Mouse (Mus musculus) kidney, adult 8-10 months (tissue): ENCODE results near the gene Krtap3-2.
"Not testable (repeated sequence)": the region's sequence is repeated elsewhere in the genome, so short reads cannot be mapped to it uniquely, and the experiment has no call there.

Experiments used
- DNase-seq, 2 experiments: peaks; one replicate each; pipeline ENCODE4 v3.0.0; 2022

Gene Krtap3-2

DNA sequence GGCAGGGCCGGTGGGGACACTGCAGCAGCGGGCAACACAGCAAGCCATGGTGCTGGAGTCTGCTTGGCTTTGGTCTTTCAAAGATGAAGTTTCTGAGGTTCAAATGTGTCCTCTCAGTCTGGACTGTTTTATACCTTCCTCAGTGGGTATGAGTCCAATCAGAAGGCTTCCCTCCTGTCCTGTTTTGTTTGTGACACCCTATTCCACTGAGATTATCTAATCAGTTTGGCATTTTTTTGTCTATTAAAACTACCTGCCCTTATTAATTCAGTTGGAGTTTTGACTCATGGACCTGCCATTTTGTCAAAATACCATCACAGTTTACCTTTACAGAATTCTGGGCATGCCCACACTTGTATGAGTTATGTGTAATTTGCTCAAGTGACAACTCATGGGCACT is at the start of gene Krtap3-2:
Krtap3-2 (minus strand) TSS at position 101 of the 400 bp plus-strand sequence.
- DNase-seq = no peak

DNA sequence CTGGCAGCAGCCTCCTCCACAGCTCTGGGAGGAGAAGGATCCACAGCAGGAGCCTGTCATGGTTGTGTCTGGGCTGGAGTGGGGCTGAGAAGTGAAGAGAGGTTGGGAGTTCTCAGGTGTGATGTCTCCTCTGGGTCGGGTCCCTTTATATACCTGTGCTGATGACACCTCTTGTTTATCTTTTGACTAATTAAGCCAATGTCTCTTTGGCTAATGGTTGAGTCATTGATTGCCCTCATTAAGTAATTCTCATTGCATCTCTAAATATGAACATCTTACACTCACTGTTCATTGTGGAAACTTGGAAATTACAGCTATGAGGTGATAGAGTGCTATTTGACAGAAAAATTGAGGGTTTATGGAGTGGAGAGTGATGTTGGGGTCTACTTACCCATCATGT is 46.6 kb upstream of the Krtap3-2 start, which contains the start of gene Gm11938:
Gm11938 (minus strand) TSS at position 101 of the 400 bp plus-strand sequence.
- not testable (repeated sequence) for DNase-seq

DNA sequence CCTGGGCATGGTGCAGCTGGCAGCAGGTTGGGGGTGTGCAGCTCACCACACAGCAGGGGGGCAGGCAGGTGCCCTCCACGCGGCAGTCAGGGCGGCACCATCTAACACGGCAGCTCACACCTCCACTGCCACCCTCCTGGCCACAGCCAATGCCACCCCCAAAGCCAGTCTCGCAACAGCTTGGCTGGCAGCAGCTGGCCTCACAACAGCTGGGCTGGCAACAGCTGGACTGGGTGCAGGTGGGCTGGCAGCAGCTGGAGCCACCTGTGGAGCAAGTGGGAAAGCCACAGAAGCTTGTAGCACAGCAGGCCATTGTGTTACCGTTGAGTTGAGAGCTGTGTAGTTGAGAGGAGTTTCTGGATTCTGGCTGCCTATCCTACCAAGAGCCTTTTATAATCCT is 41.1 kb upstream of the Krtap3-2 start, which contains the start of gene Krtap9-3:
Krtap9-3 (minus strand) TSS at position 364 of the 400 bp plus-strand sequence.
- DNase-seq = not testable (repeated sequence)

DNA sequence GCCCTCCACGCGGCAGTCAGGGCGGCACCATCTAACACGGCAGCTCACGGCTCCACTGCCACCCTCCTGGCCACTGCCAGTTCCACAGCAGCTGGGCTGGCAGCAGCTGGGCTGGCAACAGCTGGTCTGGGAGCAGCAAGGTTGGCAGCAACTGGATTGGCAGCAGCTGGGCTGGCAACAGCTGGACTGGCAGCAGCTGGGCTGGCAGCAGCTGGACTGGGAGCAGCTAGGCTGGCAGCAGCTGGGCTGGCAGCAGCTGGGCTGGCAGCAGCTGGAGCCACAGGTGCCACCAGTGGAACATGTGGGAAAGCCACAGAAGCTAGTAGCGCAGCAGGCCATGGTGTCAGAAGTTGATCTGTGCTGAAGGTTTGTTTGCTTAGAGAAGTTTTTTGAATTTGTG is 34.3 kb upstream of the Krtap3-2 start, which contains the start of gene Krtap1-3:
Krtap1-3 (minus strand) TSS at position 359 of the 400 bp plus-strand sequence.
- DNase-seq = no peak

DNA sequence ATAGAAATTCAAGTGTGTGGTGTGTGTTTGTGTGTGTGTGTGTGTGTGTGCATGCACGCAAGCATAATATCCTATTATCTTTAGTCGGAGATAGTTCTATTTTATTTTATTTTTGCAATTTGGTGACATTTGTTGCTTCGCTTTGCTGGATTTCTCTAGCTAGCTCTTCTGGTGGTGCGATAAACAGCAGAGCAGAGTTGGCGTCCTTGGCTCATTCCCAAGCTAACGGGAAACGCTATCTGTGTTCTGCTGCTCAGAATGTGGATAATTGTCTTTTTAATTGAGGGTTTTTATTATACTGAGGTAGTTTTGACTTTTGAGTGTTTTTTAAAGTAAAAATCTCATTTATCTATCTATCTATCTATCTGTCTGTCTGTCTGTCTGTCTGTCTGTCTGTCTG is 28.4 kb upstream of the Krtap3-2 start:
- no peak for DNase-seq

DNA sequence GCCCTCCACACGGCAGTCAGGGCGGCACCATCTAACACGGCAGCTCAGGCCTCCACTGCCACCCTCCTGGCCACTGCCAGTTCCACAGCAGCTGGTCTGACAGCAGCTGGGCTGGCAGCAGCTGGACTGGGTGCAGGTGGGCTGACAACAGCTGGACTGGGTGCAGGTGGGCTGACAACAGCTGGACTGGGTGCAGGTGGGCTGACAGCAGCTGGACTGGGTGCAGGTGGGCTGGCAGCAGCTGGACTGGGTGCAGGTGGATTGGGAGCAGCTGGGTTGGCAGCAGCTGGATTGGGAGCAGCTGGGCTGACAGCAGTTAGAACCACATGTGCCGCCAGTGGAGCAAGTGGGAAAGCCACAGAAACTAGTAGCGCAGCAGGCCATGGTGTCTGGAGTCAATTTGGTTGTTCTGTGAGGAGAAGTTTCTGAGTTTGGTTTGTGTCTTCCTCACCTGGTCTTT is 26.6 kb upstream of the Krtap3-2 start, which contains the start of gene Krtap1-4:
Krtap1-4 (minus strand) TSS at position 410 of the 460 bp plus-strand sequence.
- DNase-seq = no peak

DNA sequence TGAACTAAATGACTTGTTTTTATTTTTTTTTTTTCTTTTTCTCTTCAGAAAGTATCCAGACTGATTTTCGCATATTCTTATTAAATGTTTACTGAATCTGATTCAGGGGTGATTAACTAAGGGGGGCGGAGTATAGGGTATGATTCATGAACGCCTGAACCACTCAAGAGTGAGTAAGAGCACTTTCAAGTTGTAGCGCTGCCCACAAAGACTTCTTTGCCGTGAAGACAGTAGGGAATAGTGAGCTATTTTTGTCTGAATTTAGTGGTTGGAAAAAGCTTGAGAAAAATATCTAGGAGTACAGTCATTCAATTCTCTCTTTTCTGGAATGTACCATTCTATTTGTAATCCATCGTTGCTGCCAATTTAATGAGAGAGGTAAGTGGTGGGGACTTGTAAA is 24.9 kb upstream of the Krtap3-2 start:
- DNase-seq = no peak

DNA sequence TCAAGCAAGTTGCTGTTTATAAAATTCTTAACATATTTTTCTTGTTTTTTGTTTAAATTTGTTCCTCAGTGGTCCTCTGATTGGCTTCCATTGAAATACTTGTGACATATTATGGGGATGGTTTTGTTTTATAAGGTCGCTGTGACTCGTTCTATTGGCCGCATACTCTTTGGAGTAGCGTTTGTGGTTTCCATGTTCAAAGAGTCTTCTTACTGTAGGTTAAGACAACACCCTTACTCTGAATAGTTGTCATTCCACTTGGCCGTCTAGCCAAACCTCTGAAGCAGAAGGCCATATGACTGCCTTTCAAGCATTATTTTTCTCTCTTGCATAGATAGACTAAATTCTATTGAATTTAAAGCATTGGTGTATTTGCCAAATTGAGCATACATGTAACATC is 24.4 kb upstream of the Krtap3-2 start:
- no peak for DNase-seq

DNA sequence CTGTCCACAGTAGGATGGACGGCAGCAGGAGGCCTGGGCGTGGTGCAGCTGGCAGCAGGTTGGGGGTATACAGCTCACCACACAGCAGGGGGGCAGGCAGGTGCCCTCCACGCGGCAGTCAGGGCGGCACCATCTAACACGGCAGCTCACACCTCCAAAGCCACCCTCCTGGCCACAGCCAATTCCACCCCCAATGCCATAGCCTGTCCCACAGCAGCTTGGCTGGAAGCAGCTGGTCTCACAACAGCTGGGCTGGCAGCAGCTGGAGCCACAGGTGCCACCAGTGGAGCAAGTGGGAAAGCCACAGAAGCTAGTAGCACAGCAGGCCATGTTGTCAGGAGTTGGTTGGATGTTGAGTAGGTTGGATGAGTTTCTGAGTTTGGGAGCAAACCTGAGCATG is 24.0 kb upstream of the Krtap3-2 start, which contains the start of gene Krtap1-5:
Krtap1-5 (minus strand) TSS at position 381 of the 400 bp plus-strand sequence.
- no peak for DNase-seq

DNA sequence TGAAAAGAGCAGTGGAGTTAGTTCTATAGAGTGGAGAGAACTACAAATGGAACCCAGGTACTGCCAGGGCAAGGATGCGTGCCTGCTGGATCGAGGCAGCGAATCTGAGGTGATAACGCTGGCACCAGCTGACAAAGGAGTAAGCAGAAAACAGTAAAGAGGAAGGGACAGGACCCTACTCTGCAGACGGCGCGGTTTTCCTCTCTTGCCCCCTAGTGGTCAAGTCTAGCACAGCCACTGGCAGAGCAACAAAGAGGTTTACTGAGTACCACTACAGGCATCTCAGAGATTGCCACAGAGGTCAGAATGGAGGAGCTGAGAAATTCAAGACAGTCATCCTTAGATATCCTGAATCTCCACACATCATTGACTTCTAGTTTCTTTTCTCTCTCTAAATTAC is 17.5 kb upstream of the Krtap3-2 start:
- DNase-seq = peak; percentile 28 to 69

DNA sequence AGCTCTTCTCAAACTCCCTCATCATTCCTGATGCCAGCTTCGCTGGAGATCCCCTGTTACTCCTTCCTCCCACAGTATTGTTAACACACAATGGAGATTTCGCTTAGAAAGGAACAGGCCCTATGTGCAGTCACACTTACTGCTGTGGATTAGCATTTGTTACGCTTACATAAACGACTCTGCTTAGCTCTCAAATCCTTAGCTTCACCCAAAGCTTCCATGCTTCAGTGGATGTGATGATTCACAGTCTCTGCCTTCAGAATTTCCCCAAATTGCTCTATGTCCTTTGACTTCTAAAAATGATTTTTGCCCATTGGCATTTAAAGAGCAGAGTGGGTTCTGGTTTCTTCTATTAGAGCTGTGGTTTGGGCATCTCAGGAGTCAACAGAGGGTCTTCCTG is 16.5 kb upstream of the Krtap3-2 start:
- no peak for DNase-seq

DNA sequence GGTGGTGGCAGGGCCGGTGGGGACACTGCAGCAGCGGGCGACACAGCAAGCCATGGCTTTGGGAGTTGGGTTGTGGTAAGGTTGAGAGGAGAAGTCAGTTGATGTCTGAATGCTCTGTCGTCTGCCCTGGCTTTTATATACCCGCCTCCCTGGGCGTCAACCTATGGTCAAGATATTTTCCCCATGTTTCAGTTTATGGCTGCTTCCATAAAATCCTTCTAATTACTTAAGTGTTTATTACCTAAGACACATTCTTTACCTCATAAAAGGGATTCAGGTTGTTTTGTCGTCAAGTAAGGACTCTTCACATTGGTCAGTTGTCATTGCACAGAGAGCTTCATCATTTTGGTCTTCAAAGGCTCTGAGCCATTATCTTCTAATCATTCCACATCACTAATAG is 9.9 kb upstream of the Krtap3-2 start, which contains the start of gene Krtap3-1:
Krtap3-1 (minus strand) TSS at position 101 of the 400 bp plus-strand sequence.
- no peak for DNase-seq

DNA sequence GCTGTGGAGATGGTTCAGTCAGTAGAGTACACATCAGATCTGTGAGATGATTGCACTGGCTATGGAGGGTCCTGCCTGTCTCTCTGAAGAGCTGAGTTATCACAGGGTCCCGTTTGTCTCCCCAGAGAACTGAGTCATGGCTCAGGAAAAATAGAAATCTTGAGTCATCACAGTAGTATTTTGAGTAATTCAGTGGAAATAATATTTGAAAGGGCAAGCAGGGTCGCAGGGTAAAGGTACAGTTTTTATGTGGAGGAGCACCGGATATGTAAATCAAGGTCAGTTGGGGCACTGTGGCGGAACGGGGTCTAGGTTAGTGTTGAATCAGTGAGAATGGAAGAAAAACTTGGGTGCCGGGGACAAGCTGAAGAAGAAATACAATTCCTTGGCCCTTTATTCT is 5.9 kb upstream of the Krtap3-2 start:
- no peak for DNase-seq

DNA sequence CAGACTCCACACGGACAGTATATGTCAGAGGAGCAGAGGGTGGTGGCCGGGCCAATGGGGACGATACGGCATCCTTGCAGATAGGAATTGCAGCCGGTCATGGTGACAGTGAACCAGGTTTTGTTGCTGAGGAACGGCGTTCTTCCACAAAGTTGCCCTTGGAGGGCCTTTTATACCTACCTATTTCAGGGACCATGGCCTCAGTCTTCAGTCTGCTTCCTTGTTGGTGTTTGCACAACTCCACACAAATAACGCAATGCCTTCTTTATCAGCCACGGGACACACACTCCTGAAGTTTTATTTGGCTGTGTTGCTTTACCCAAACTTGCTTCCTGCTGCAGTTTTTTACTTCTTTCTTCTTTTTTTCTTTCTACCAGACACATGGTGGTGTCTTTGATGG is 2.7 kb upstream of the Krtap3-2 start, which contains the start of gene Gm11939:
Gm11939 (minus strand) TSS at position 101 of the 400 bp plus-strand sequence.
- no peak for DNase-seq

DNA sequence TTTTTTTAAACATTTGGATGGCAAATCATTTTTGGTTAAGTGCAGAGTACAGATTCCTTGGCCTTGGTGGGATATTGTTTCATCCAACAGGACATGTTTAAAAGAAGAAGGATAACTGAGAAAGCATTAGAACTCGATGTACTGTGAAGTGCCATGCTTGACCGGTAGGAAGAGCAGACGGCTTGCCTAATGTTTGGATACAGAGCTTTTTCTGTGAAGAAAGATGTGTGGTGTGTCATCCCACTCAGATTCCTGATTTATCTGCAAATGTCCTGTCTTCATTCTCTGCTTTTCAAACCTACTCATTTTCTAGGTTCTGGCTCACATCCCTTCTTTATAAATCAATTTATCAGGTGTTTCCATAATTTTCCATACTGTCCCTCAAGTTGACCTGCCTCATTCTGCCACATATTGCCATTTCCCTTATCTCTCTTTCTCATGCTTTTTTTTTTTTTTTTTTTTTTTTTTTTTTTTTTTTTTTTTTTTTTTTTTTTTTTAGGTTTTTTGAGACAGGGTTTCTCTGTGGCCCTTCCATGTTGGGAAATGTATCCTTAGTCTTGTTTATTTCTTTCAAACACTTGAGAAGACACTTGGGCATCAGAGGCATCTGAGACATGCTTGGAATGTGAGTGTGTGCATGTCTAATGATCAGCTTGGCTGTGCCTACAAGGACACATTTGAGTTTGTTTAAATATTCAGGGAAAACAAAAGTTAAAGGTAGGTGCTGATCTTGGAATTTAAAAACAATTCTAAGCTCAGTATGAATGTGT is 1.5 kb upstream of the Krtap3-2 start:
- DNase-seq = peak in 1 of 2 experiments; percentile 9

DNA sequence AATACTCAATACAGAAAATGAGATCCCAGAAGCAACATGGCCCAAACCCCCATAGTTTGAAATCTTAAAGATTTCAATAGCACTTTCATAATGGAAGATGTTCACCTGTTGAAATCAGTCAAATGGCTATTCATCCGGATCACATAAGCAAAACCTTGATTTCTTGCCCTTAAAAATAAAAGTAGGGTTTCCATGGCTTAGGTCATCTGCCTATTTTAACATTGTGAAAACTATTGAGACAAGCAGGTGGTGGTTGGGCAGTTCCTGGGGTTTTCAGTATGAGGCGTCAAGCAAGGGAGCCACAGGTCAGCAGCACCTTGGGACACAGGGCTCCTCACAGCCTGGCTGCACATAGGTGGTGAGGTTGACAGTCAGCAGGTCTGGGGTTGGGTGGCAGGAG is 458 bp downstream of the Krtap3-2 start:
- DNase-seq = no peak

DNA sequence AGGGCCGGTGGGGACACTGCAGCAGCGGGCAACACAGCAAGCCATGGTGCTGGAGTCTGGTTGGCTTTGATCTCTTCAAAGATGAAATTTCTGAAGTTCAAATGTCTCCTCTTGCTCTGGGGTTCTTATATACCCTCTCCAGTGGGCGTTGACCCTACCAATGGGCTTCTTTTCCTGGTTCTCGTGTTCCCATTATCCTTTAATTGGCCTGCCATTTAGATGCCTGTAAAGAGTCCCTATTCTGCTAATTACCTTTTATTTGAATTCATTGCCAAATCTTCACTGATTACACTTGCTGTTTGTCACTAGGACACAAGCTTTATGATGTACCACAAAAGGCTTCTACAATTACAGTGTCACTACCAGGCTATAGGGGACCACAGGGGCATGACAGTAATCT is 5.9 kb downstream of the Krtap3-2 start, which contains the start of gene Krtap3-3:
Krtap3-3 (minus strand) TSS at position 101 of the 400 bp plus-strand sequence.
- DNase-seq = no peak

DNA sequence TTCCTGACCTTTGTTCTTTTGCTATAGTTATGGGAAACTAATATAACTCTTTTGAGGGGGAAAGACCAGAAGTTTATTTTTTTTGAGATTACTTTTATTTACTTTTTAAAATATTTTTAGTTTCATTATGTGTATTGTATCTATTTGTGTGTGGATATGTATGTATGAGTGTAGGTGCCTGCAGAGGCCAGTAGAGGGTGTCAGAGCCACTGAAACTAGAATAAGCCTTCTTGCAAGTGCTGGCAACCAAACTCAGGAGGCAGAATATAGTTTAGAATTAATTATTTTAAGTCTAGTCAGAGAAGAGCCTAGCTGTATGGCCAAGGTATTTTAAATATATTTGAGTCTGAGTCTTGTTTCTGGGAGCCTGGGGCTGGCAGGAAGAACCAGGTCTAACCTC is 8.8 kb downstream of the Krtap3-2 start:
- DNase-seq = no peak

DNA sequence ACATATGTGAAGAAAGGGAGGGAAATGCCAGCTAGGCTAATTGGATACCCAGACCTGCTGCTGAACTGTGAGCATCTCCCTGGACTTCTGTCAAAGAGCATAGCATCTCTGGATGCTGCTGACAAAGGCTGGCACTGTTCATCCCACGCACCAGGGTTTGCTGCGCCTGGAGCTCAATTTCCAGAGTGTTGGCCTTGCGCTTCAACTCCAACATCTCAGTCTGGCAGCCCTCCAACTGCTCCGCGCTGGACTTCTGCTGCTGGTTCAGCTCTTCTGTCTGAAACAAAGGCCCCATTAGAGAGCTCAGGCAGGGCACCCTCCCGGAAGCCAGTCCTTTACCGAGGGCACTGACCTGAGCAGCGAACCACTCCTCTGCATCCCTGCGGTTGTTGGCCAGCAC is 16.9 kb downstream of the Krtap3-2 start:
- peak; percentile 6 to 8 for DNase-seq

DNA sequence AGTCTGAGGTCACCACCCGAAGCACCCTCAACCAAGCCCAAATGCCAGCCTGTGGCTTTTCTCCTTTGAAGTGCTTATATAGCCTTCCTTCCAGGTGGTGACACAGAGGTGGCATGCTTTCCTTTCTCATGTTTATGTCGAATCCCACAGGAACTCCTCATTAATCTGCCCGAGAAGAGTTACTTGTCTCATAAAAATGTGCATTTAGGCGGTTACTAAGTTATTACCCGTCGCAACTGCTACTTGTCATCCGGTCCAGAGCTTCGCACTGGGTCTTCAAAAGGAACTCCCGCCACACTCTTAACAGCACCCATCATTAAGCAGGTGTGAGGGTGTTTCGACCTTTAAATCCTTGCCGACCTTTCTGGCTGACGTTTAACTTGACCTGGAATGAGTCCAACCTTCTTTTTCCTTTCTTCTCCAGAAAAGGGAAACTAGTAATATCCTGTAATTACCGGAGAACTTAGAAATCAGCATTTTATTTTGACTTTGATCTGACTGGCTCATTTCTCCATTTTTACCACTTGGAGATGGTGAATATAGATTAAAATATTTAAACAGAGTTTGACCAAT is 35.3 kb downstream of the Krtap3-2 start, which contains the start of gene Krt39:
Krt39 (minus strand) TSS at position 51 of the 573 bp plus-strand sequence.
- DNase-seq = peak; percentile 18 to 29

DNA sequence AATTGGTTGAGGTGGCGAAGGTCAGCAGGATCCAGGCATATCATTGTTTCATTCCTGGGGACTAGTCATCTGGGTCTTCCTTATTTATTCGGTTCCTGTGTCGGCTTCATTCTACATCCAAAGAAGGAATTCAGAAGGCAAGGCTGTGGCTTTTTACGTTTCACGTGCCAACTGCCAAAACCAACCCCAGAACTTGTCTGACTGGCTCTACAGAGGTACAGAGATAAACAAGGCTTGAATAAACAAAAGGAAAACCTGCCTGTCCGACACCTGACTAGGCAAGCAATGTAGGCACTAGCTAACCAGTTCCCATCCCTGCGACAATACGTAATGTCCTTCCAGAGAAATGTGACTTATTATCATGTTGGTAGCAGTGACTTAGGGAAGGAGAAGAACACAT is 42.6 kb downstream of the Krtap3-2 start:
- peak in 1 of 2 experiments; percentile 6 for DNase-seq
